Mouse (Mus musculus): ENCODE measurements around the gene Ncstn.

The Ncstn gene

GRCm38 (mm10) chr1:172071556-172071955 lies 11.0 kb downstream of the Ncstn start:
- no peak for DNase-seq

DNA sequence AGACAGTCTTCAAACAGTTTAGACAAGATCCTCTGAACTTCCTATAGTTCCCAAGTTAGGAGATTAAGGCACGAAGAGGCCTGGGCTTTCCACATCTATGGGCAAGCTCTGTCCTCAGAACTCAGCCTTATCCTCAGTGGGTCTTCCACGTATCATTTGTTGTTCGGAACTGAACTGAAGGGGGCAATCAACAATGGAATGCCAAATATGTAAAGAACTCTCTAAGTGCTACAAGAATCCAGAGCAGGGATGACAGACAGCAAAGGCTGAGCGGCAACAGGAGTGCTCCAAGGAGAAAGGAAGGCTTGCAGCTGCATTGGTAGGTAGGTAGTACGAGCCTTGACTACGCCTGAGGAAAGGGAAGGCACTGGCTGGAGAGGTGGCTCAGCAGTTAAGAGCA lies 12.4 kb downstream of the Ncstn start:
- no peak for DNase-seq

DNA sequence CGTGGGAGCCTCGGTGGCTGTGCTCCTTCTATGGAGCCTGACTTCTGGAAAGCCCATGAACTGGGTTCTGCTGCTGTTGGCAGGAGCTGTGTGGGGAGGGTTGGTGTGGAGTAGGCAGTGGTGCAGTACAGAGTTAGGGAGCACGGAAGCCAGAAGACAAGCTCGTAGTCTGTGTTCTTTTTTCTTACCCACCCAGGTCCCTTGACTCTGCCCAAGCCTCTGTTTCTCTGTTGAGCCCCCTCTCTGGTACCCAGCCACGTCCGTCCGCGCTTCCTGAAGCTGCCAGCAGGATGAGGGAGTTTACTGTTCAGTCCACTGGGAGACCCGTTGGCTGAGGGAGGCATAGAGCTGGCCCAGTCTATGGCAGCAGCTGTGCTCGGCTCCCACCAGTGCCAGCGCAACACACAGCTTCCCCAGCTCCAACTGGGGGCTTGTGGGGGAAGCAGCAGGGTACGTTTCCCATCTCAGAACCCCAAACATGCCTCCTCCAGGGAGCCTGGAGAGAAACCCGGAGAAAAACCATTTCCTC lies 17.9 kb downstream of the Ncstn start:
- no peak for DNase-seq

DNA sequence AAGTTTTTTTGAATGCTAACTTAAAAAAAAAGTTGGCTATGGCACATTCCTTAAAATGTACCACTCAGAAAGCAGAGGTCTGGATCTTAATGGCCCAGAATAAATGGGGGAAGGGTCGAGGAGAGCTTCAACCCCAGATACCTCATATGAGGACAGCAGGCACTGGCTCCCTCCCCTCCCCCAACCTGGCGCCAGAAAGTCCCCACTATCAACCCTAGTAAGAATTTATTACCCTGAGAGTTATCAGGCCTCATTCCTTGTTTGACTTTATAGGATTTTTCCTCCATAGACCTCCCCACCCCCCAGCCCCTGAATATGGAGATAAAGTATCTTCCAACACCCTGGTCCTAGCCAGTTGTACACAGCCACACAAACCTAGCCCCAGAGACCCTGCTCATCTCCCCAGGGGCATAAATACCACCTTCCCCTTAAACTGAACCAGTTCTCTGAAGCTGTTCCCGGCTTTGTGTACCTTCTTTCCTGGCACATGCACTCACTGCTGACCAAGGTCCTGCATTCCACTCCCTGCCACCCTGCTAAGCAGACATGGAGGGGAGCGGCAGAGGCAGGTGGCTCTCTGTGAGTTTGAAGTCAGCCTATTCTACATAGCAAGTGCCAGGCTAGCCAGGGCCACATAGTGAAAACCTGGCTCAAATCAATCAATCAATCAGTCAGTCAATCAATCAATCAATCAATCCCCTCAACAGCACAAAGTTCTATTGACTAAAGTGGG lies 19.1 kb downstream of the Ncstn start:
- DNase-seq = no peak

DNA sequence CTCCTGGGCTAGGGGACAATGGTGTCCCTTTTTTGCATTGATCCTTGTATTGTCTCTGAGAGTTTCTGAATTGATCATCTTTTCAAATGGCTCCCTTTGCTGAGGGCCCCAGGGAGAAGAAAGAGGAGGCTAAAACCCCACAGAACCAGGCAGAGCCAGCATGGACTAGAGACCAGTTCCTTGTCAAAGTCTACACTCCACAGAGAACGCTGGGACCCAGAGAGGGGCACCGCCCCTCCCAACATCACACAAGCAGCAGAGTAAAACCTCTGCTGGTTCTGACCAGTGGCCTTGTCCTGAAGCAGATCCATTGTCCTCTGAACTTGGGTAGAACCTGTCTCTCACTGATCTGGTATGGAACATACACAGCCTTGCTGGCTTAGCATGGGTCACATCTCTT lies 20.5 kb downstream of the Ncstn start:
- DNase-seq = no peak

DNA sequence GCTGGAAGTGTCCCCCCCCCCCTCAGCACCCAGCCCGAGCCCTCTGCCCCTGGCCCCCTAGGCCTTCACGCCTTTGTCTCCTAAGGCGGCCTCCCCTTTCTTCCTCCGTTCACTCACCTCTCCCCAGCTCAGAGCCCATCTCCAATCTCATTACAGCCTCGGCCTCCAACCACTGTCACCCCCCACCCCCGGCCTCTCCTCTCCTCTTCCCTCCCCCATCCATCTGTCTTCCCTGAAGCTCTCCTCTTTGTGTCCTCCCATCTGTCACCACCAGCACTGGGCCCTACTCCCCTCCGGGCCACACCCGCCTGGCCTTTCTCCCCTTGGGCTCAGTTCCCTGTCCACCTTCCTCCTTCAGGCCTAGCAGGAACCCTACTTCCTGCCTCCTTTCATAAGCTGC lies 21.4 kb downstream of the Ncstn start:
- DNase-seq = no peak

- DNase-seq = no peak
These were observed 21.9 kb downstream of the Ncstn start for GRCm38 (mm10) chr1:172060659-172061058.

DNA sequence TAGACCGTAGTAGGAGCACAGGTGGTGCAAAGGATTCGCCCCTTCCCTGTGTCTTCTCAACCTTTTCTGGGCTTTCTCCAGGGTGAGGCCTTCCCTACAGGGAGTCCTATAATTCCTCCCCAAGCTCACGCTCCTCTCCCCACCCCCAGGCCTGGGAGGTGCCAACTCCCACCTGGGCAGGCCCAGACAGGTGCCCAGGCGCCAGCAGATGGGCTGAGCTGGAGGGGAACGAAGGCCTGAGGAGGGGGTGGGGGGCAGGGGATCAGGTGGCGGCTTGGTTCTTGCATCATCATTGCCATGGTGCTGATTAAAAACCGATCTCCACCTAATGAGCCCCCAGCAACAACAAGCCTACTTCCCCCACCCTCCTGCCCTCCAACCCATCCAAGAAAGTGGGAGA lies 23.7 kb downstream of the Ncstn start:
- no peak for DNase-seq

DNA sequence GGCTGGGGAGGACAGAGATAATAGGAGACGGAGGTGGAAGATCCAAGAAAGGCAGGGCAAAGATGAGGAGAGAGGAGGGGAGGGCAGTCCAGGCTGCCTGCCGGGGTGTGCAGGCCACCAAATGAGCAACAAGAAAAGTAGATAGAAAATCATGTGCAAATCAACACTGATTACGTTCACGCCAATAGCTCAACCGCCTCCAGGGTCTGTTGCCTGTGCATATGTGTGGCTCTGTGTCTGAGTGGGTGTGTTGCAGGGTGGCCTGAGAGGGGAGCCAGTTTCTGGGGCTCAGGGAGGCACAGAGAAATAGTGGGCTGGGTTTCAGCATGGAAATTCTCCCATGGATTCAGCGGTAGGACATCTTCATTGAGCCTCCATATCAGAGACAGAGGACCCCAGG lies 24.3 kb downstream of the Ncstn start:
- DNase-seq = no peak

DNA sequence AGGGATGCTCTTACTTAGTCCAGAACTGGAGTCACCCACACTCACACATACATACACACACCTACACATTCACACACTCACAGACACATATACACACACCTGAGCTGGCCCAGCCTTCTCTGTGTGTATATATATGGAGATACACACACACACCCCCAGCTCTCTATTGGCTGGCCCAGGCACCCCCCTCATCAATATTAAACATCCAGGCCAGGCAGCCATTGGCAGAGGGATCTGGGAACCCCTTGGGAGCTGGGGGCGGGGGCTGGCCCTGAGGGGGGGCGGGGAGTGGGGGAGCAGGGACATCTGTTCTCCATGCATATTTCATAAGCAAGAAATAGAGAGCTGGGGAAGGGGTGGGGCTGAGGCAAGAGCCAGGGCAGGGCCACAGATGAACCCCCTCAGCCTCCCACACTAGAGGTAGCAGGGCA lies 25.1 kb downstream of the Ncstn start, which contains the start of gene Nhlh1:
Gene Nhlh1 (minus strand): TSS at position 83 of the 431 bp plus-strand sequence.
- no peak for DNase-seq

- DNase-seq = no peak
These were observed 26.3 kb downstream of the Ncstn start for GRCm38 (mm10) chr1:172056251-172056650.

GRCm38 (mm10) chr1:172053541-172054440 lies 28.8 kb downstream of the Ncstn start:
- DNase-seq = peak; percentile 18

DNA sequence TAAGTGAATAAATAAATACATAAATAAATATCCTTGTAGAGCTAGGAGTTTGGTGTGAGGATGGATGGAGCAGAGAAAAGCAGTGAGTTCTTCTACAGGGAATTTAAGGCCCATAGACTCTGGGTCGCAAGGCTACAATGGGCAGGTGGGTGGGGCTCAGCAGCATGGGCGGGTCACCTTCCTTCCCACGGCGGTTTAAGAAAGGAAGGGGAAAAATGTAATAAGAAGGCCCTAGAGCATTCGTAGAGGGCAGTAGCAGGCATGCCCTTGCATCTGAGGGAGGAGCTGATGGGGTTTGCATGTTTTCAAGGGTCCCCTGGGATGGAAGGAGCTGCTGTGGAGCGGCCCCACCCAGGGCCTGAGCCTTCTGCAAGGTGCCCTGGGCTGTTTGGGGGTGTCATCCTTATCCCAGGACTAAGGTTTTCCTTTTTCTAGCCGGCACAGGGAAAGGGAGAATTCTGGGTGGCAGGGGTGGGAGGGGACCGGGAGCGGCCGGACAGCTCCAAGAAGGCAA lies 29.8 kb downstream of the Ncstn start:
- no peak for DNase-seq

- no peak for DNase-seq
These were observed 33.3 kb downstream of the Ncstn start for GRCm38 (mm10) chr1:172049131-172049782.

- DNase-seq = no peak
These were observed 34.3 kb downstream of the Ncstn start for GRCm38 (mm10) chr1:172048241-172048734.

GRCm38 (mm10) chr1:172046938-172047337 lies 35.7 kb downstream of the Ncstn start:
- DNase-seq = peak; percentile 63

GRCm38 (mm10) chr1:172046410-172046809 lies 36.2 kb downstream of the Ncstn start:
- DNase-seq = no peak

GRCm38 (mm10) chr1:172029914-172030313 lies 52.7 kb downstream of the Ncstn start:
- no peak for DNase-seq

DNA sequence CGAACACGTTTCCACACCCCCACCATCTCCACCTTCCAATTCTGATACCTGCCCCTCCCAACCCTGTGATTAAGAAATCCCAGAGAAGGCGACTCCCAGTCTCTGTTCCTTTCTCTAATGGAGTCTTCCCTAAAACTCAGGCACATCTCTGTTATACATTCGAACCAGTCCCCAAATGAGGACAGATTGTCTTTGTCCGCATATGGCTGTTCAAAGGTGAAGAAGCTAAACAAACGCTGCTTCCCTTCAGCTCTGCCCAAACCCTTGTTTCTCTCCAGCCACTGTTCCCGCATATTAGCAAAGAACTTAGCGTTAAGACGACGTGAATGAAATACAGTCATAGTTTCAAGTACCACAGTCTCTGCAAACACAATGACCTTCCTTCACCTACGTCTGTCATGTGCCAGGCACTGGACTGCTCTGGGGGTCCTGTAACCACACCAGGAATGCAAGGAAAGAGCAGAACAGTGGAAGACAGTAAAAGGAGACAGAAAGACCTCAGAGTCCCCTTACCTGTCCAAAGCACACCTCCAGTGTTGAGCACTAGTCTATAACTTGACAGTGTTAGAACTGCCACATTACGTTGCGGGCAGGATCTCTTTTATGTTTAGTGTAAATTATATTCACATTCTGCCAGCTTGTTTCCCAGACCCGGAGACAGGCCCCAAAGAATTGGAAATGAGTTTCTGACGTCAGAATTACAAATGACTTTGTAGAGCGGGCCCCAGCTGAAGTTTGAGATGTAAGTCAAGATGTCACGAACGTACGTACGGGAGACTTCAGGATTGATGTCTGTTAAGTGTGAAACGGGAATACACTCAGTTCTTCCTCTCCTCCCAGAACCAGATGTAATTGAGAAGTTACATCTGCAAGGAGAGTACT lies 54.0 kb downstream of the Ncstn start, which contains the start of gene Vangl2:
Gene Vangl2 (minus strand): TSS at position 51 of the 882 bp plus-strand sequence.
- DNase-seq = no peak

DNA sequence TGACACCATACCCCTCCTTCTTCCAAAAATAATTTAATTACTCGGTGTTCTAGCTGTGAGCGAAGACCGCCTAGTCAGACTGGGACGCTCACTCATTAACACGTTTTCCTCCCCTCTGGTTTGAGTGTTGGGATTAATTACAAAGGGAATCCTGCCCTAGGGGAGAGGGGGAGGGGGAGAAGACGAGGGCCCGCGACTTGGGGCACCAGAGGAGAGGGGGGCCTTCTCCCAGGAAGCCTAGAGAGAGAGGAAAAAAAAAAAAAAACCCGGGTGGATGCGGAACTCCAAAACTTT lies 54.8 kb downstream of the Ncstn start:
- no peak for DNase-seq

GRCm38 (mm10) chr1:172027010-172027808 lies 55.4 kb downstream of the Ncstn start:
- DNase-seq = peak; percentile 88
